Mouse (Mus musculus): ENCODE results near the gene Tas2r135.

The Tas2r135 gene

GRCm38 (mm10) chr6:42434446-42434845 is 29.2 kb downstream of the Tas2r135 start, which contains the start of gene Tas2r126:
Gene Tas2r126, plus strand, starts transcription at chr6:42434535.
- DNase-seq (ENCODE audit: low spot score): no peak

- no peak for DNase-seq (ENCODE audit: low spot score)
Measured at GRCm38 (mm10) chr6:42435490-42435889, 30.3 kb downstream of the Tas2r135 start.

DNA sequence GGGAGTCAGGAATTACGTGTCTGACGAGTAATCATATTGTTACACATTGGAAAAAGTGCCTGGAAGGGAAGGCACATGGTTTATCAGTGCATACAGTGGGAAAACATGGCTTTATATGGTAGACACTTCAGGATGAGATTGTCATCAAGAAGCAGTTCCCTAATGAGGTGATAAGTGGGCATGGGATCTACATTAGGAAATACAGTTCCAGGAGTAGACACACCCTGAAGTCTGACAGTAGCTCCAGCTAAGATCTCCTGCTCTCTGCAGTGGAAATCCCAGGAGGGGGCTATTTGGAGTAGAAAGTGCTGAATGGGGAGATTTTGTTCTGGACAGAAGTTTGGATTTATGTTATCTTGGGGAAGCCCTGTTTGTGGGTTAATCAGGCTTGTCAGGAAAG is 36.2 kb downstream of the Tas2r135 start:
- no peak for DNase-seq (ENCODE audit: low spot score)

- DNase-seq (ENCODE audit: low spot score): no peak
Measured at GRCm38 (mm10) chr6:42444491-42444890, 39.3 kb downstream of the Tas2r135 start.

GRCm38 (mm10) chr6:42447381-42447780 is 42.1 kb downstream of the Tas2r135 start:
- no peak for DNase-seq (ENCODE audit: low spot score)

Data from layer of hippocampus, adult 11-12 months (tissue).